Mouse (Mus musculus) embryonic facial prominence, embryonic 11.5 days (tissue): ENCODE data around the gene Camta1. TPM values are rescaled to one million over a fixed set of nuclear protein-coding genes. Genes with fewer than 3 reads are reported as not detected.

Source experiments
- ATAC-seq: fragments of 200-750 bp; cut with Nextera tagmentation; replicated peaks from 2 replicates; pipeline ENCODE4 v1.8.0; 2017; ENCODE audit warnings: low read depth; ENCODE audit not compliant: insufficient number of reproducible peaks, low FRiP score, low TSS enrichment
- DNase-seq: peaks from one replicate; pipeline ENCODE4 v3.0.0-alpha.2; 2015; ENCODE audit warnings: low spot score
- H3K27ac ChIP-seq: fragments of 300-500 bp; sonication (generic); replicated peaks from 2 replicates; pipeline ENCODE4 v1.5.1; 2014; ENCODE audit warnings: mild to moderate bottlenecking, low read depth, low read length, control low read depth
- H3K27me3 ChIP-seq: fragments of 300-500 bp; sonication (generic); 2 replicates; pipeline ENCODE4 v1.6.1; 2014; ENCODE audit warnings: mild to moderate bottlenecking, low read length, moderate library complexity, mixed read lengths; ENCODE audit not compliant: control insufficient read depth, insufficient read depth
- H3K36me3 ChIP-seq: fragments of 300-500 bp; sonication (generic); replicated peaks from 2 replicates; pipeline ENCODE4 v1.6.1; 2014; ENCODE audit warnings: low read depth, mild to moderate bottlenecking, low read length, moderate library complexity, mixed read lengths; ENCODE audit not compliant: control insufficient read depth, insufficient read depth
- H3K4me1 ChIP-seq: fragments of 300-500 bp; sonication (generic); 2 replicates; pipeline ENCODE4 v1.6.1; 2014; ENCODE audit warnings: low read length, mixed read lengths; ENCODE audit not compliant: control insufficient read depth, insufficient read depth
- H3K4me2 ChIP-seq: fragments of 300-500 bp; sonication (generic); 2 replicates; pipeline ENCODE4 v1.6.1; 2014; ENCODE audit warnings: low read depth, mild to moderate bottlenecking, control low read depth, low read length, moderate library complexity
- H3K4me3 ChIP-seq: fragments of 300-500 bp; sonication (generic); 2 replicates; pipeline ENCODE4 v1.5.1; 2014; ENCODE audit warnings: low read depth, low read length, control low read depth
- H3K9ac ChIP-seq: fragments of 300-500 bp; sonication (generic); replicated peaks from 2 replicates; pipeline ENCODE4 v1.6.1; 2014; ENCODE audit warnings: mild to moderate bottlenecking, control low read depth, low read length
- H3K9me3 ChIP-seq: fragments of 300-500 bp; sonication (generic); replicated peaks from 2 replicates; pipeline ENCODE4 v1.6.1; 2016; ENCODE audit warnings: mild to moderate bottlenecking, low read length, inconsistent platforms, mixed read lengths; ENCODE audit not compliant: control insufficient read depth
- WGBS: fragments of 180-500 bp; shearing (Covaris S2); extraction: QIAGEN DNeasy Blood & Tissue Kit; methylation state at CpG from one replicate; pipeline ENCODE4 v1.1.7; 2014; 5-methylcytosine and 5-hydroxymethylcytosine counted together
- polyA plus RNA-seq: library from polyadenylated mRNA; unstranded; fragments of >200 nt; fragmentation: Nextera tagmentation; extraction: Ambion mirVana; gene quantifications from 2 replicates; pipeline ENCODE4 v1.2.1, GENCODE M21; 2014

Camta1 gene
- polyA plus RNA-seq, 1 experiment from 2014 or later, result 130 TPM

- WGBS, result 36% methylated on average over 11 of the region's 11 CpGs
- no peak for ATAC-seq
Measured at GRCm38 (mm10) chr4:151194030-151194714, 667.5 kb downstream of the Camta1 start.

GRCm38 (mm10) chr4:151186447-151186846 lies 675.2 kb downstream of the Camta1 start:
- no peak for ATAC-seq
- H3K4me3 ChIP-seq, result no peak overlapping the region
- no peaks in the 10 kb centered on the region for H3K9me3 ChIP-seq
- H3K36me3 ChIP-seq, result no peaks in the 10 kb centered on the region
- 10% methylated on average over 8 of the region's 8 CpGs for WGBS
- no peak overlapping the region for H3K4me2 ChIP-seq
- H3K9ac ChIP-seq, result no peak overlapping the region
- DNase-seq, result peak; percentile 88
- H3K27ac ChIP-seq, result no peak overlapping the region
- no peaks in the 10 kb centered on the region for H3K4me1 ChIP-seq
- no peaks in the 10 kb centered on the region for H3K27me3 ChIP-seq

More at GRCm38 (mm10) chr4:151194030-151194714, 667.5 kb downstream of the Camta1 start:
- Histone ChIP-seq H3K27me3 (no peaks in the 10 kb centered on the region), H3K9me3 (no peaks in the 10 kb centered on the region), H3K4me2 (no peak overlapping the region), H3K27ac (no peak overlapping the region), H3K9ac (no peak overlapping the region), H3K4me3 (no peak overlapping the region), H3K4me1 (no peaks in the 10 kb centered on the region), H3K36me3 (no peaks in the 10 kb centered on the region)
- peak; percentile 2 for DNase-seq

GRCm38 (mm10) chr4:151185750-151186149 lies 675.9 kb downstream of the Camta1 start:
- Histone ChIP-seq H3K4me1 (no peaks in the 10 kb centered on the region), H3K9me3 (no peaks in the 10 kb centered on the region), H3K4me2 (no peak overlapping the region), H3K4me3 (no peak overlapping the region), H3K27ac (no peak overlapping the region), H3K36me3 (no peaks in the 10 kb centered on the region), H3K27me3 (no peaks in the 10 kb centered on the region), H3K9ac (no peak overlapping the region)
- WGBS, result 20% methylated on average over 1 of the region's 1 CpGs
- DNase-seq (peak; percentile 62), ATAC-seq (no peak)

GRCm38 (mm10) chr4:151180394-151180902 lies 681.2 kb downstream of the Camta1 start:
- H3K9ac ChIP-seq, result no peak overlapping the region
- no peaks in the 10 kb centered on the region for H3K36me3 ChIP-seq
- no peaks in the 10 kb centered on the region for H3K4me1 ChIP-seq
- no peak for DNase-seq
- no peaks in the 10 kb centered on the region for H3K27me3 ChIP-seq
- no peaks in the 10 kb centered on the region for H3K9me3 ChIP-seq
- no peak overlapping the region for H3K27ac ChIP-seq
- no peak for ATAC-seq
- H3K4me3 ChIP-seq, result no peak overlapping the region
- no peak overlapping the region for H3K4me2 ChIP-seq
- 51% methylated on average over 7 of the region's 7 CpGs for WGBS

GRCm38 (mm10) chr4:151179639-151180038 lies 682.0 kb downstream of the Camta1 start:
- Histone ChIP-seq H3K9me3 (no peaks in the 10 kb centered on the region), H3K27ac (no peak overlapping the region), H3K9ac (no peak overlapping the region), H3K4me1 (no peaks in the 10 kb centered on the region), H3K4me2 (no peak overlapping the region), H3K27me3 (no peaks in the 10 kb centered on the region), H3K36me3 (no peaks in the 10 kb centered on the region), H3K4me3 (no peak overlapping the region)
- ATAC-seq, result no peak
- 56% methylated on average over 3 of the region's 3 CpGs for WGBS
- no peak for DNase-seq

GRCm38 (mm10) chr4:151178970-151179378 lies 682.7 kb downstream of the Camta1 start:
- H3K4me3 ChIP-seq, result no peak overlapping the region
- no peaks in the 10 kb centered on the region for H3K9me3 ChIP-seq
- DNase-seq (no peak), ATAC-seq (no peak)
- no peaks in the 10 kb centered on the region for H3K27me3 ChIP-seq
- H3K4me2 ChIP-seq, result no peak overlapping the region
- H3K4me1 ChIP-seq, result no peaks in the 10 kb centered on the region
- WGBS, result 73% methylated on average over 8 of the region's 8 CpGs
- H3K36me3 ChIP-seq, result no peaks in the 10 kb centered on the region
- H3K27ac ChIP-seq, result no peak overlapping the region
- H3K9ac ChIP-seq, result no peak overlapping the region

- no peaks in the 10 kb centered on the region for H3K4me1 ChIP-seq
- H3K27ac ChIP-seq, result no peak overlapping the region
- ATAC-seq (no peak), DNase-seq (no peak)
- no peak overlapping the region for H3K4me2 ChIP-seq
- no peak overlapping the region for H3K9ac ChIP-seq
- no peaks in the 10 kb centered on the region for H3K9me3 ChIP-seq
- no peak overlapping the region for H3K4me3 ChIP-seq
- no peaks in the 10 kb centered on the region for H3K27me3 ChIP-seq
- H3K36me3 ChIP-seq, result no peaks in the 10 kb centered on the region
- WGBS, result 68% methylated on average over 8 of the region's 8 CpGs
Measured at GRCm38 (mm10) chr4:151172526-151172925, 689.1 kb downstream of the Camta1 start.

- no peak overlapping the region for H3K9ac ChIP-seq
- no peak for DNase-seq
- no peaks in the 10 kb centered on the region for H3K4me1 ChIP-seq
- ATAC-seq, result no peak
- 69% methylated on average over 3 of the region's 3 CpGs for WGBS
- H3K4me2 ChIP-seq, result no peak overlapping the region
- H3K27ac ChIP-seq, result no peak overlapping the region
- no peaks in the 10 kb centered on the region for H3K36me3 ChIP-seq
- no peak overlapping the region for H3K4me3 ChIP-seq
- no peaks in the 10 kb centered on the region for H3K9me3 ChIP-seq
- H3K27me3 ChIP-seq, result no peaks in the 10 kb centered on the region
Measured at GRCm38 (mm10) chr4:151171117-151171516, 690.6 kb downstream of the Camta1 start.
